Comparison of ENCODE assay signal across 19 mouse cellular contexts in the genomic region with DNA sequence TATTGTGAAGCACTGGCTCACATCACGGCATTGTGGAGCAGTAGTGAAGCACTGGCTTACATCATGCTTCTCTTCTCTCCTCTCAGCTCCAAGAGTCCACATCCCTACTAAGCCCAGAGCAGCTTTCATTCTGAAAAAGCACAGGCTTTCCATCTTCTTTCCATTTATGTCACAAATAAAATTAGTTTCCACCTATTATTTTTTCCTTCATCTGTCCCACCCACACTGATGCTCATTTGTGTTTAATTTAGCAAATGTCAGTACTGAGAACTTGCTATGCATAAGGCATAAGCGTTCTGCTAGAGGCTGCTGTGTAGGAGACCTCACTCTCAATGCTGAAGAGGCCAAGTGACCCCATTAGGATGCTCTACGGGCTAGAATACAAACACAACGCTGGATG.
DNase-seq lines count a peak whose midpoint lies in the region; TF ChIP-seq lines count a peak whose summit lies in the region.
"Had no signal": no experiment of that assay in that cellular context is flagged by ENCODE, and none has a peak within 500 bp of the region (broad histone marks: within the 10 kb centered on the region; RNA-seq: fewer than 3 reads in every experiment).

No protein-coding gene starts in this region.

- peak in 1 of 2 experiments; percentile 49 for DNase-seq in layer of hippocampus, adult 2 months (ENCODE audit: low spot score in 2 of 2)
- no peak for DNase-seq in layer of hippocampus, postnatal 25 days (ENCODE audit: extremely low spot score in 1 of 2, low spot score in 1 of 2)
- DNase-seq in left cerebral cortex, adult 2 months (ENCODE audit: extremely low spot score in 1 of 2, low spot score in 2 of 2), result no peak
- no peak for DNase-seq in left cerebral cortex, adult 18-20 months (ENCODE audit: low spot score in 2 of 2)
- DNase-seq in midbrain, embryonic 10.5 days (ENCODE audit: low spot score), result no peak
- DNase-seq: adrenal gland, adult 2 months; adrenal gland, postnatal 10 days; adrenal gland, postnatal 25 days; cerebellum, adult 11 months; cerebellum, adult 18-20 months; cerebellum, adult 8-10 months; cerebellum, adult 9-11 months; cerebellum, postnatal 14 days; cerebellum, postnatal 36 days had no signal

- TF ChIP-seq CTCF in layer of hippocampus, adult 2 months (conservative IDR thresholded peaks at IDR 0.05), result no peak
- TF ChIP-seq CTCF in left cerebral cortex, adult 2 months (IDR thresholded peaks at IDR 0.05), result no peak
- no peak for TF ChIP-seq CTCF in olfactory bulb, adult 2 months (IDR thresholded peaks at IDR 0.05; ENCODE audit: insufficient read depth, low read depth, low read length)

- TF ChIP-seq POLR2A in olfactory bulb, adult 2 months (IDR thresholded peaks at IDR 0.05; ENCODE audit: insufficient read depth, low read depth, low read length), result no peak

- H3K4me1 ChIP-seq in olfactory bulb, adult 2 months (ENCODE audit: control insufficient read depth, insufficient read depth, low read length), result peaks cover 33% of the 10 kb centered on the region
- peaks cover 6% of the 10 kb centered on the region for H3K4me1 ChIP-seq in midbrain, embryonic 10.5 days
- H3K4me1 ChIP-seq: embryonic facial prominence, embryonic 10.5 days; embryonic facial prominence, embryonic 12.5 days had no signal

- peak overlapping the region; percentile 93 for H3K27ac ChIP-seq in layer of hippocampus, adult 2 months
- H3K27ac ChIP-seq in left cerebral cortex, adult 2 months, result peak overlapping the region; percentile 90
- H3K27ac ChIP-seq in olfactory bulb, adult 2 months (ENCODE audit: insufficient read depth, low read depth, low read length), result peak overlapping the region; percentile 5; the same call in 1 of the 2 replicates
- H3K27ac ChIP-seq in midbrain, embryonic 10.5 days (replicated peaks), result no peak overlapping the region
- H3K27ac ChIP-seq: embryonic facial prominence, embryonic 10.5 days; embryonic facial prominence, embryonic 12.5 days; forebrain, embryonic 13.5 days; forebrain, embryonic 15.5 days had no signal

- intact Hi-C loops in left cerebral cortex, adult 2 months (cut with DNase I), result no loop called here

- no peaks in the 10 kb centered on the region for H3K9me3 ChIP-seq in midbrain, embryonic 10.5 days (replicated peaks)
- H3K9me3 ChIP-seq: embryonic facial prominence, embryonic 10.5 days; embryonic facial prominence, embryonic 12.5 days; forebrain, embryonic 13.5 days; forebrain, embryonic 15.5 days had no signal

- 54% methylated on average over 4 of the region's 4 CpGs for WGBS in olfactory bulb, adult 2 months
- 85% methylated on average over 4 of the region's 4 CpGs for WGBS in midbrain, embryonic 10.5 days

- no peak overlapping the region for H3K4me3 ChIP-seq in layer of hippocampus, adult 2 months
- no peak overlapping the region for H3K4me3 ChIP-seq in left cerebral cortex, adult 2 months
- no peak overlapping the region for H3K4me3 ChIP-seq in olfactory bulb, adult 2 months (ENCODE audit: insufficient read depth, low read depth, low read length)
- no peak overlapping the region for H3K4me3 ChIP-seq in midbrain, embryonic 10.5 days
- H3K4me3 ChIP-seq: embryonic facial prominence, embryonic 10.5 days; embryonic facial prominence, embryonic 12.5 days; forebrain, embryonic 13.5 days; forebrain, embryonic 15.5 days had no signal

- H3K36me3 ChIP-seq in midbrain, embryonic 10.5 days, result peaks cover 34% of the 10 kb centered on the region

- no peaks in the 10 kb centered on the region for H3K27me3 ChIP-seq in midbrain, embryonic 10.5 days (ENCODE audit: low read depth, poor library complexity, severe bottlenecking)
- H3K27me3 ChIP-seq: embryonic facial prominence, embryonic 12.5 days; forebrain, embryonic 13.5 days; forebrain, embryonic 15.5 days had no signal
